Mouse (Mus musculus): Measurements from ENCODE around the gene Setd3. TPM values are rescaled to one million over a fixed set of nuclear protein-coding genes. Genes with fewer than 3 reads are reported as not detected.

Gene Setd3
- total RNA-seq, 2 experiments from 2014 or later: 100 to 103 TPM

DNA sequence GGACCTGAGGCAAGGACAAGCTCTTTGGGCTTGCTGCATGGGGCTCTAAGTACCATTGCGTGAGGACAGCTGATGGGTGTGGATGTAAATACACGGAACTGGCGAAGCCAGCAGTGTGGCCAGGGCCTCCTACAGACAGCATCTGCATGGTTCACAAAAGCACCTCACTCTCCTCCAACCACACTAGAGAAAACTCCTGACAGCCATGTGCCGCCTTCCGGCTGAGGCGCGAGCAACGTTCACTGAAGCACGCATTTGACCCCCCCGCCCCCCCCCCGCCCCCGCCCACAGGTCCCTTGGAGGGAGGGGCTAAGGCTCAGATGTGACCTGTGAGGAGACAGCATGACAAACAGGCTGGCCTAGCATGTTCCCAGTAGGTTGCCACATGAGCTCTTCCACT lies 25.9 kb upstream of the Setd3 start:
- peak in 1 of 2 experiments; percentile 1 for DNase-seq (ENCODE audit: low spot score in 2 of 2)

- peak in 1 of 2 experiments; percentile 1 for DNase-seq (ENCODE audit: low spot score in 2 of 2)
Measured at GRCm38 (mm10) chr12:108203895-108204294, 24.8 kb upstream of the Setd3 start.

GRCm38 (mm10) chr12:108200094-108200493 lies 21.0 kb upstream of the Setd3 start:
- no peak for DNase-seq (ENCODE audit: low spot score in 2 of 2)

GRCm38 (mm10) chr12:108198447-108198846 lies 19.3 kb upstream of the Setd3 start:
- DNase-seq (ENCODE audit: low spot score in 2 of 2): no peak

GRCm38 (mm10) chr12:108195761-108196160 lies 16.6 kb upstream of the Setd3 start:
- DNase-seq (ENCODE audit: low spot score in 2 of 2): no peak

GRCm38 (mm10) chr12:108193878-108194277 lies 14.8 kb upstream of the Setd3 start:
- DNase-seq (ENCODE audit: low spot score in 2 of 2): no peak

- no peak for DNase-seq (ENCODE audit: low spot score in 2 of 2)
Measured at GRCm38 (mm10) chr12:108187541-108188091, 8.5 kb upstream of the Setd3 start.

DNA sequence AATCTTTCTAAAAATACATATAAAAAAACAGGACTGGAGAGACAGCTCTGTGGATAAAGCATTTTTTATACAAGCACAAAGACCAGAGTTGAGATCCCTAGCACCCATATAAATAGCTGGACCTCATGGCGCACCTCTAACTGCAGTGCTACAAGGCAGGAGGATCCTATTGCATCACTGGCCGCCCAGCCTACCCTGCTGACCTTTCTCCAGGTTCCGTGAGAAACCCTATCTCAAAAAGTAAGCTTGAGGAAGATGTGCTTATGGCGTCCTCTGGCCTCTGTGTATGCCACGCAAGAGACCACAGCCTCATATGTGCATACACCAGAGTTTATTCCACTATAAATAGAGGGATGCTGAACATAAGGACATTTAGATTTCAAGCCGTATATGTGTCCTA lies 2.6 kb upstream of the Setd3 start:
- no peak for DNase-seq (ENCODE audit: low spot score in 2 of 2)

DNA sequence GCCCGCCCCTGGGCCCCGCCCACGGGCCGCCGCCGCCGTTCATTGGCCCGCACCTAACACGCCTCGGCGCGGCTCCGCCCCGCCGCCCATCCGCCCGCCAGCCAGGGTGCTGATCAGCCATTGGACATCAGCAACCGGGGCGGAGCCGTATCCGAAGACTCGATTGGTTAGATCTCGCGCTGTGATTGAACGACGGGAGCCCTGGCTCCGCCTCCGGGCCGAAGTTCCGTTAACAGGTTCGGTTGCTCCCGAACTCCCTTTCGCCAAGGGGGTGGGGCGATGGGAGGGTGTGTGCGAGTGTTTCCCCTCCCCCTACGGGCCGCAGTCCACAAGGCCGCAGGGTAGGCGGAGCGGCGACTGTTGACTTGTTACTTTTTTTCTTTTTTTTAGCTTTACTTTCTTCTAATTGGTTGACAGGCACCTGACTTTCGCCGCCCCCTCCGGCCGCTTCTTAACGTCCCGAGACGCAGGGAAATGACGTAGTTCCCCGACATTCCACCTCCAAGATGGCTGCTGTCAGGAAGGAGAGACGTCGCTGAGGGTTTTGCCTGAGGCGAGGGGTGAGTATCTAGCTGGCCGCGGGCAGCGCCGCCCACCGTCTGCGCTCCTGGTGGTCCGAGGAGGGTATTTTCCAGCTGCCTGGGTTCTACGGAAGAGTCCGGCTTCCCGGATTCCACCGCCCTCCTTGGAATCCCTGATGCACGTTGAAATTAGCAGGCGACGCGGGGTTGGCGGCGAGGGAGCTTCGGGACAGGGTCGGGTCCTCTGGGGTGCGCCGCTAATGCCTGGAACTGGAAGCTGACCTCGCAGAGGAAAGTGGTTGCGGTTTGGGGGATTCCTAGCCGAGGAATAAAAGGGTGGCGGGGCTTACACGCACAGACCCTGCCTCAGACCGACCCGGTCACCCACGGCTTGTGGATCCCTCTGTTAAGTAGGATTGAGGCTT lies 480 bp upstream of the Setd3 start, which contains the start of gene Ccnk:
Gene Ccnk, plus strand, starts transcription at position 259 of the 946 bp plus-strand sequence.
- DNase-seq (ENCODE audit: low spot score in 2 of 2): peak; percentile 95 to 97

GRCm38 (mm10) chr12:108178331-108179245 lies 526 bp downstream of the Setd3 start:
- DNase-seq (ENCODE audit: low spot score in 2 of 2): peak; percentile 12 to 26

DNA sequence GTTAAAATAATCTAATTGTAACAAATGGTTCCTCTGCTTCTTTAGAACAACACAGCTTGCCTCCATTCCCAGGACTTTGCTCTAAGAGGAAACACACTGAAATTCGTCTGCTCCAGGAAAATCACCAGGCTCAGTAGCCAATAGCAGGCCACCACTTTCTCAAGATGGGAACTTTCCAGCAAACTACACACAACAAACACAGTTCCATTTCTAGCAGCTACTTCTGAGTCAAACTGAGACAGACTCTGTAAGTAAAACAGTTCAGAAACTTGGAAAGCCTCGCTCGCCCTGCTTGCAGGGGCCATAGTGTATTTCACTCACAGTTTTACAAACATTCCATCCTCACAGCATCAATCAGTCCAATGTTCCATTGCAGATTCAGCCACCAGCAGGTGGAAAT lies 2.7 kb downstream of the Setd3 start:
- no peak for DNase-seq (ENCODE audit: low spot score in 2 of 2)

- no peak for DNase-seq (ENCODE audit: low spot score in 2 of 2)
Measured at GRCm38 (mm10) chr12:108174606-108175505, 4.3 kb downstream of the Setd3 start.

- DNase-seq (ENCODE audit: low spot score in 2 of 2): no peak
Measured at GRCm38 (mm10) chr12:108172639-108173038, 6.5 kb downstream of the Setd3 start.

DNA sequence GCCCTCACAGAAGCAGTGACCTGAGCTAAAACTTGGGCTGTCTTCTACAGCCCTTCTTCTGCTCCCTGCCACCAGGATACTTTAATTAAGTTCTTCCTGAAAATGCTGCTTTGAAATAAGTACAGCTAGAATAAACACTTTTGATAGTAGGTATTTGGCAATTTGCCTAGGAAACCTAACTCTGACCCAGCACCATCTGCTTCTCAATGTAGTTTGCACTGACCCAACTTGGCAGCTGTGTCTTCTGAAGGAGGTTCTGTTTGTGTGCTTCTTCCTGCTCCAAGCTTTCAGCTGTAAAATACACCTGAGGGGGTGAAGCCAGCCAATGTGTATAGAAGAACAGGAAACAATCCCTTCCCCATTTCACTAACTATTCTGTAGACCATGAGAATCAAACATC lies 7.8 kb downstream of the Setd3 start:
- DNase-seq (ENCODE audit: low spot score in 2 of 2): no peak

DNA sequence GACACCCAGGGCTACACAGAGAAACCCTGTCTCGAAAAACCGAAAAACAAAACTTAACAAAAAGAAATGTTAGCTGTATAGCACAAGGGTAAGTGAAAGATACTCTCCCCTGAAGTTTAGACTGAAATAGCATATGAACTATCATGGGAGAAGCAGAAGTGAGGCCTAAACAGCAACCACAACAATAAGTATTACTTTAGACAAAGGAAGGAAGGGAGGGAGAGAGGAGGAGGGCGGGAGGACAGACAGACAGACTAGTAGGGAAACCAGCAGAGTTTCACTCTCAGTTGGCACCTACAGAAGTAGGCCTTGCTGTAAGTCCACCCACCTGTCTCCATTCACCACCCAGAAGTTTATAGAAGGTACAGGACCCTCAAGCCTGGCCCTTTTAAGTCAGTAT lies 8.6 kb downstream of the Setd3 start:
- DNase-seq (ENCODE audit: low spot score in 2 of 2): no peak

DNA sequence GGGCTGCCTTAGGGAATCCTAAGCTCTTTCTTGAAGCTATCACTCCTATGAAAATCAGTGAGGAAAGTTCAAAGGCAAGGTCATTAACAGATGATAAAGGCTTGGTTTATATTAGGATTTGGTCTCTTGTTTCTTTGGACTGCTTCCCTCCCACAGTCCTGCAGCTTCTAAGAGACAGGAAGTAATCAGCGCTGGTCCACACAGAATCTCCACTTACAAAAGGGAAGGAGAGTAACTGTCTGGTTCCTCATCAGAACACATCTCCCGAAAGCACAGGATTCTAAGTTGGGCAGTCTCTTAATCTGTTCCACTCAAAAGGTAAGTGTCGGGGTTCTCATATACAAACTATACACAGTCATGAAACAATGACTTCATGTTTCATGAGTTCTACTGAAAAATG lies 10.2 kb downstream of the Setd3 start:
- DNase-seq (ENCODE audit: low spot score in 2 of 2): no peak

- DNase-seq (ENCODE audit: low spot score in 2 of 2): no peak
Measured at GRCm38 (mm10) chr12:108163706-108164105, 15.4 kb downstream of the Setd3 start.

GRCm38 (mm10) chr12:108162036-108162435 lies 17.1 kb downstream of the Setd3 start:
- no peak for DNase-seq (ENCODE audit: low spot score in 2 of 2)

DNA sequence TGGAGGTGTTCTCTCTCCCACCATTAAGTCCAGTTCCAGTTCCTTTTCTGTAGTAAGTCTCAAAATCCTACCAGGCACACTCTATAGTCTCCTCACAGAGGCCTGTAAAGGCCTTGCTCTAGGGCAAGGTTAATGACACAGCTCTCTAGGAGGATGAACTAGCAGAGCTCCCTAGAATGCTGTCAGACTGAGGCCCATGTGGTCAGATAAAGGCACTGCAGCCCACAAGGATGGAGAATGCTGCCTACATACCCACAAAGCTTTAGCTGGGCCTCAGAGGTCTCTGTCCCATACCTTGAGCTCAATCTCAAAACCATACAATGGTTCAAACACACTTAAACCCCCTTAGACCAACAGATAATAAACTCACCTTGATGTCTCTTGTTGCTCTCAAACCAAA lies 19.3 kb downstream of the Setd3 start:
- no peak for DNase-seq (ENCODE audit: low spot score in 2 of 2)

DNA sequence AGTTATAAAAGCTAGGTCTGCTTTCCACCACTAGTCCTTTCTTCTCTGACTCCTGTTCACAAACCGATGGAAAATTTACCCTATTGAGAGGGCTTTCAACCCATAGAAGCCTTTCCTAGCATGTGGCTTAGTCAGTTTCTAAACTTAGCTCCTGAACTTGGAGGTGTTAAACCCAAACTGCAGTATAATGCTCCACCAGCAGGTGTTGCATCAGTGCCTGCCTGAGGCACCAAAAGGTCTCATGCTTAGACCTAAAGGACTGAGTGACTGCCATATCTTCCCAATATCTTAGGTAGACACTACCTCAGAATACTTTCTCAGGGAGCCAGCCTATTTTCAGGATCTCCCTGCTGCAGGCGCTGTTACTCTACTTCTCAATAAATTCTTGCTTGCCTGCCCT lies 26.4 kb downstream of the Setd3 start:
- no peak for DNase-seq (ENCODE audit: low spot score in 2 of 2)

Measured in adrenal gland, postnatal 4 days (tissue).